Mouse (Mus musculus): ENCODE measurements around the gene Trappc13. TPM values are rescaled to one million over a fixed set of nuclear protein-coding genes. Genes with fewer than 3 reads are reported as not detected.

The Trappc13 gene
- polyA plus RNA-seq, 1 experiment from 2014 or later = 60.9 TPM

DNA sequence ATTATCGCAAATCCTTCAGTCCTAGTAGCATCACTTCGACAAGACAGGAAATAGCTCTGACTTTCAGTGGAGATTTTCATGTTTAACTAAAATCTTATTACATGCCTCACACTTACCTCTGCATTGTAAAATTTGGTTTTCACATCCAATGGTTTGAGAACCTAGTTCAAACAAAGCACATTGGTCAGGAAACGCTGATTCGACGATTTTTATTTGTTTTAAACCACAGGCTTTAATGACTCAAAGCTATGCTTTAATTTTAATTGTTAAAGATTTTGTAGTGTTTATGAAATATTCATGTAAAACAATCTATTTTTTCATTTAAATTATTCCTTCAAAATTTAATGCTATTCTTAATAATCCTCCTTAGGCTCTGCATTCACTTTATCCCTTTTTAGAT lies 24.1 kb downstream of the Trappc13 start:
- WGBS = 90% methylated on average over 5 of the region's 5 CpGs
- no peak for ATAC-seq (ENCODE audit: low FRiP score, low read depth)
- H3K4me2 ChIP-seq (replicated peaks) = no peak overlapping the region
- no peaks in the 10 kb centered on the region for H3K27me3 ChIP-seq
- no peak overlapping the region for H3K4me3 ChIP-seq
- no peaks in the 10 kb centered on the region for H3K9me3 ChIP-seq
- H3K9ac ChIP-seq = no peak overlapping the region
- no peak overlapping the region for H3K27ac ChIP-seq
- H3K36me3 ChIP-seq = peaks cover 56% of the 10 kb centered on the region
- H3K4me1 ChIP-seq = no peaks in the 10 kb centered on the region

DNA sequence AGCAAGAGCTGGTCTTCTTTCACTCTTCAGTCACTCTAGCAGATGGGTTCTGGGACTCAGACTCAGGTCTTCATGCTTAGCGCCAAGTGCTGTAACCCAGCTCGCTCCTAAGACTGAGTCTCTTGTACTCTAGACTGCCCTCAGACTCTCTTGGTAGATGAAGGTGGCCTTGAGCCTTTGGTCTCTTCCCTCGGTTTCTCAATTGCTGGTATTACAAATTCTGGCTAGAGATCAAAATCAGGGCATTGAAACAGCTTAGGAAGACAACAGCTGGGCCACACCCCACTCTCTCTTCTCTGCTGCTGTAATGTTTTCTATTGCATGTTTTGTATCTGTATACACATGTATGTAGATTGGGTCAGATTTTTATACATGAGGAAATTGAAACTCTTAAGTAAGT lies 32.6 kb downstream of the Trappc13 start:
- H3K9me3 ChIP-seq = no peaks in the 10 kb centered on the region
- no peak overlapping the region for H3K4me2 ChIP-seq (replicated peaks)
- no peak overlapping the region for H3K9ac ChIP-seq
- no peak overlapping the region for H3K27ac ChIP-seq
- H3K27me3 ChIP-seq = no peaks in the 10 kb centered on the region
- no peak for ATAC-seq (ENCODE audit: low FRiP score, low read depth)
- H3K36me3 ChIP-seq = peaks cover 81% of the 10 kb centered on the region
- H3K4me3 ChIP-seq = no peak overlapping the region
- H3K4me1 ChIP-seq = no peaks in the 10 kb centered on the region
- 96% methylated on average over 3 of the region's 3 CpGs for WGBS

DNA sequence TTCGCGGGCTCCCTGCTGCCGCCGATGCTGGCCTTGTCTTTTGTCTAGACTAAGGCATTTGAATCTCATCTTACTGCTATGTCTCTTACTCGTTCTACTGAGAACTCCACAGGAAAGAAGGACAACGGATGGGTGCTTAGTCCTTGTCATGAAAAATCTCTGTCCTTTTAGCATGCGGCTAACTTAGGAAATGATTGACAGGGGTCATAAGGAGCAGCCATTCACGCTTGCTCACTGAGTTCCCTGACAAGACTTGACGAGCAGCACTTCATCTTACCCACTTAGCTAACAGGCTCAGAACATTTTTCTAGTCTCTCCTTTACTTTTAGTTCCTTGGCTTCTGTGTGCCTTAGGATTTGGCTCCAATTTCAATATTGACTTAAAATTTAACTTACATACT lies 33.4 kb downstream of the Trappc13 start:
- Histone ChIP-seq H3K36me3 (peaks cover 89% of the 10 kb centered on the region), H3K4me1 (no peaks in the 10 kb centered on the region)
- WGBS = 90% methylated on average over 9 of the region's 9 CpGs

DNA sequence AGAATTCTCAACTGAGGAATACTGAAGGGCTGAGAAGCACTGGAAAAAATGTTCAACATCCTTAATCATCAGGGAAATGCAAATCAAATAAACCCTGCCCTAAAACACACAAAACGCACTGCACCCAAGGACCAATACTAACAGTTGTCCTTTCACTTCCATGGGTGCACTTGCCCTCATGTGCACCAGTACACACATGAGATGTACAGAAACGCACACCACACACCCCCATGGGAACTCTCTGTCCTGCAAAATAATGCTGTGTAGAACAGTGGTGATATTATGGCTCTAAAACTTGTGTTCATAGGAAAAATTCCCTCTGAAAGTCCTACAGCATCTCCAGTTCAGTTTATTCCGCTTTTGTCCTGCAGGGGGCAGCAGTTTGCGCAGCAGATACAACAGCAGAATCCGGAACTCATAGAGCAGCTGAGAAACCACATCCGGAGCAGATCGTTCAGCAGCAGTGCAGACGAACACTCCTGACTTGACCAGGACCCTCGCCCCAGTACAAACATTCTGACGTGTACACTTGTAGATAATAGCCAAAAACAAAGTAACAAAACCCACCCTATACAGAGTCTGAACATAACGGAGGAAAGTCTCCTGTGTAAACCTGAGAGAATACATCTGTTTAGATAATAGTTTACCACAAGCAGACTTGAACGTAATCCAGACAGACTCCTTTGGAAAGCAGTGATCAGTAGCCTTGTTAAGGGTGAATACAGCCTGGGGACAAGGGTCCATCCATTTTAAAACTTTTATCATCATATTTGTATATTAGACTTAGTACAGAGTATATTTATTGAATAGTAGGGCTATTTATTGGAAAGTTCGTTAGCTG lies 38.7 kb downstream of the Trappc13 start:
- no peaks in the 10 kb centered on the region for H3K4me1 ChIP-seq
- ATAC-seq (ENCODE audit: low FRiP score, low read depth) = no peak
- H3K27me3 ChIP-seq = no peaks in the 10 kb centered on the region
- H3K4me2 ChIP-seq (replicated peaks) = 0 out of 2 replicates have a peak overlapping the region, but pooled peaks have one; percentile 15
- WGBS = 43% methylated on average over 13 of the region's 13 CpGs
- no peak overlapping the region for H3K27ac ChIP-seq
- H3K9ac ChIP-seq = no peak overlapping the region
- no peaks in the 10 kb centered on the region for H3K9me3 ChIP-seq
- H3K4me3 ChIP-seq = no peak overlapping the region
- peaks cover 59% of the 10 kb centered on the region for H3K36me3 ChIP-seq

More for the DNA sequence above, 33.4 kb downstream of the Trappc13 start:
- Histone ChIP-seq H3K27ac (no peak overlapping the region), H3K9ac (no peak overlapping the region), H3K27me3 (no peaks in the 10 kb centered on the region), H3K4me2 (replicated peaks) (no peak overlapping the region), H3K4me3 (no peak overlapping the region), H3K9me3 (no peaks in the 10 kb centered on the region)
- ATAC-seq (ENCODE audit: low FRiP score, low read depth) = no peak

DNA sequence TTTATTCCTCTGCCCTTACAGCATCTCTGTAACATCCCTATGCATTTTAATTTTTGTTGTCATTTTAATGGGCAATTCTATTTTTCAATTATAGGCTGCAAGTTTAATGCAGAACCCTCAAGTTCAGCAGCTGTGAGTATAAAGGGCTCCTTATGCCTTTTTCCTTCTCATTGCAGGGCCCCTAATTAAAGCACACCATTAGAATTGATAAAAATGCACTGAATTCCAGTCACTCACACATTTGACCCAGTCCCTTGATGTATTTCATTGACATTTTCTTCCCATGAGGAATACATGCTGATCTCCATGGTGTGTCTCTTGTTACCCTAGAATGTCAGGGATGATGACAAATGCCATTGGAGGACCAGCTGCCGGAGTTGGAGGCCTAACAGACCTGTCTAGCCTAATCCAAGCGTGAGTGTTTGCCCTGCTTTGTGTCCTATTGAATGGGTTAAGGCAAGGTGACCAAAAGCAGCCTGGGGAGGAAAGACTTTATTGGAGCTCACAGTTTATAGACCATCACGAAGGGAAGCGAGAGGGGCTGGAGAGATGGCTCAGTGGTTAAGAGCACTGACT lies 43.7 kb downstream of the Trappc13 start:
- no peaks in the 10 kb centered on the region for H3K4me1 ChIP-seq
- H3K9ac ChIP-seq = no peak overlapping the region
- ATAC-seq (ENCODE audit: low FRiP score, low read depth) = no peak
- no peaks in the 10 kb centered on the region for H3K27me3 ChIP-seq
- WGBS = 87% methylated on average over 4 of the region's 4 CpGs
- H3K27ac ChIP-seq = no peak overlapping the region
- H3K4me3 ChIP-seq = no peak overlapping the region
- H3K9me3 ChIP-seq = no peaks in the 10 kb centered on the region
- no peak overlapping the region for H3K4me2 ChIP-seq (replicated peaks)
- peaks cover 40% of the 10 kb centered on the region for H3K36me3 ChIP-seq

DNA sequence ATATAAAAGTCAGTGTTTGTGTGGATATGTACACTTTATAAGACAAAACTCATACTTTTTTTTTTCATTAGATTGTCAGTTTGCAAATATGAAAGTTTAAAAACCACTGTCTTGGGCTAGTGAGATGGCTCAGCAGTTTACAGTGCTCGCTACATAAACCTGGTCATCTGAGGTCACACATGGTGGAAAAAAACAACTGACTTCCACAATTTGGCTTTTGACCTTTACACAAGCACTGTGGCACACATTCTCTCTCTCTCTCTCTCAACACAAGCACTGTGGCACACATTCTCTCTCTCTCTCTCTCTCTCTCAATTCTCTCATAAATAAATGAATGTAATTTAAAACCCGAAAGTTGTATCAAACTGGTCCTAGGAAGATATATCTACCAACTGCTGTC lies 45.7 kb downstream of the Trappc13 start:
- ATAC-seq (ENCODE audit: low FRiP score, low read depth) = no peak
- H3K27me3 ChIP-seq = no peaks in the 10 kb centered on the region
- H3K4me3 ChIP-seq = no peak overlapping the region
- H3K9me3 ChIP-seq = no peaks in the 10 kb centered on the region
- no peak overlapping the region for H3K9ac ChIP-seq
- no peaks in the 10 kb centered on the region for H3K4me1 ChIP-seq
- H3K4me2 ChIP-seq (replicated peaks) = no peak overlapping the region
- WGBS = 92% methylated on average over 2 of the region's 2 CpGs
- H3K27ac ChIP-seq = no peak overlapping the region
- peaks cover 41% of the 10 kb centered on the region for H3K36me3 ChIP-seq

DNA sequence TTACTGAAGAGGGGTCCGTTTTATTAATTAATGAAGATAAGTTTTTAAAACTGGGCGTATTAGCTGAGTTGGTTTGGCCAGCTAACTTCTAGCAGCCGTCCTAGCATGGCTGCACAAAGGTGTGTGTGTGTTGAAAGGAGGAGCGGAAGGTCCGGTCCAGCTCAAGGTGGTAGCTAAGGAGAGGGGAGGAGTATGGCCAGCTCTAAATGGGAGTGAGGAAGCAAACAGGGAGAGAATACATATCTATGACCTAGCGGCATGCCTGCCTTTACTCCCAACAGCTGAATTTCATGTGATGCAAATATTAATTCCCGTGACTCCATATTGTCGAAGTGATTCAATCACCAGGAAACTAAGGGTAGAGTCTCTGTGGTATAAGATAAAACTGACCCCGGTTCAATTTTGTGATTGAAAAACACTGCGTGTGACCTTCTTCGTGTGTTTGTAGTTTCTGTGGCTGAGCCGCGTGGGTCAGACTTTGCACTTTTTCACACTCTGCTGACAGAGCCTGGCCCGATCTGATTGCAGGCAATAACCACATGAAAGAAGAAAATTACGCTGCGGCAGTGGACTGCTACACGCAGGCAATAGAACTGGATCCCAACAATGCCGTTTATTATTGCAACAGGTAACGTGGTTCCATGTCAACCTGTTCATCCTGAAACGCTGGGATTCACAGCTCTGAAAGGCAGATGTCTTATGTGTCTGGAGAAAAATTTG lies 54.4 kb downstream of the Trappc13 start:
- 88% methylated on average over 20 of the region's 20 CpGs for WGBS
- Histone ChIP-seq H3K9me3 (no peaks in the 10 kb centered on the region), H3K4me2 (replicated peaks) (no peak overlapping the region), H3K4me1 (no peaks in the 10 kb centered on the region), H3K27ac (no peak overlapping the region), H3K27me3 (no peaks in the 10 kb centered on the region), H3K4me3 (no peak overlapping the region), H3K9ac (no peak overlapping the region), H3K36me3 (peaks cover 28% of the 10 kb centered on the region; the same call in 1 of the 2 replicates)
- ATAC-seq (ENCODE audit: low FRiP score, low read depth) = no peak

DNA sequence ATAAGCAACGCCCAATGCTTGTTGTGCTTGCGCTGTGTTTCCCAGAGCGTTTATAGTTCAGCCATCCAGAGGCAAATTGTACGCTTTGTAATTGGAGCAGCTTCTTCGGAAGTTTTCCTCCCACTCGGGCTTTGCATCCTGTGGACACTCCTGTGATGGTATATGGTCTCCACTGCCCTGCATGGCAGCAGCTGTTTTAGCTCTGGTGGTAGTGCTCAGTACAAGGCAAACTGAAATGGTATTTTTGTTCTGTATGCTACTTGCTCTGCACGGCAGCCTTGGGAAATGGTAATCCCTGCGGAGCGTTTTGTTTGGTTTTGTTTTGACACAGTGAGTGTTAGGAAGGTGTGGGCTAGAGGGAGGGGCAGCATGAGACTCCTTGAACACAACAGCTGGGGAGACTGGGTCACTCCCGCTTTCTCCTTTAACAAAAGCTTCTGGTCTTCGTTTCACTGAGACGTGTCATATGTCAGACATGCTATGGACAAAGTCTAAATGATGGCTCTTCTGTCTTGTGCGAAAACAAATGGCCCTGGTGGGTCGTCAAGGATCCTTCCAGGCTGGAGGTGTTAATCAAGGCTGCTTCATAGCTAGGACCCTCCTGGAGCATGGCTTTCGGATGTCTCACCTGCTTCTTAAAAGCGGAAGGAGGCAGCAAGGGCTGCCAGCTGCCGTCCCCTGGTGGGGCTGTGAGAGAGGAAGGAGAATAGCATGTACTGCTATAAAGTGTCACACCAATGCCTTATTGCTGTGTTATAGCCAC lies 56.0 kb downstream of the Trappc13 start:
- H3K27ac ChIP-seq = no peak overlapping the region; the same call in 1 of the 2 replicates
- no peaks in the 10 kb centered on the region for H3K4me1 ChIP-seq
- no peaks in the 10 kb centered on the region for H3K27me3 ChIP-seq
- peaks cover 33% of the 10 kb centered on the region for H3K36me3 ChIP-seq
- 53% methylated on average over 17 of the region's 17 CpGs for WGBS
- H3K4me3 ChIP-seq = no peak overlapping the region
- ATAC-seq (ENCODE audit: low FRiP score, low read depth) = no peak
- H3K9me3 ChIP-seq = no peaks in the 10 kb centered on the region
- no peak overlapping the region for H3K9ac ChIP-seq
- no peak overlapping the region for H3K4me2 ChIP-seq (replicated peaks)

DNA sequence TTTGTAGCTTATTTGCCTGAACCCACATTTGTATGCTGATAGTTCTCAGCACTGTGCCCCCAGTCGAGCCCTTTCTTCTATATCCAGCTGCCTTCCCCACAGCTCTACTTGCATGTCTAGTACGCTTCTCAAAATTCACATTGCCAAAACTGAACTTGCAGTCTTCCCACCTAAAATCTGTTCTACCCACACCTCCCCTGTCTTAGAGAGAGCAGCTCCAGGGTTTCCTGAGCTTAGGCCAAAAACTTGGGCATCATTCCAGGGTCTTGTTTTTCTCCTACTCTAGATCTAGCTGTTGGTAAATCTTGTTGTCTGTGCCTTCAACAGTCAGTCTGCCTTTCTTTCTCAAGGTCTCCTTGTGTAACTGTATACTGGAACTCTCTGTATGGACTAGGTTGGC lies 63.4 kb downstream of the Trappc13 start:
- ATAC-seq (ENCODE audit: low FRiP score, low read depth) = no peak
- WGBS = 95% methylated on average over 2 of the region's 2 CpGs
- Histone ChIP-seq H3K27ac (no peak overlapping the region), H3K4me3 (no peak overlapping the region), H3K27me3 (no peaks in the 10 kb centered on the region), H3K36me3 (peaks cover 36% of the 10 kb centered on the region), H3K4me1 (peaks cover 7% of the 10 kb centered on the region), H3K9ac (no peak overlapping the region), H3K4me2 (replicated peaks) (no peak overlapping the region), H3K9me3 (no peaks in the 10 kb centered on the region)

DNA sequence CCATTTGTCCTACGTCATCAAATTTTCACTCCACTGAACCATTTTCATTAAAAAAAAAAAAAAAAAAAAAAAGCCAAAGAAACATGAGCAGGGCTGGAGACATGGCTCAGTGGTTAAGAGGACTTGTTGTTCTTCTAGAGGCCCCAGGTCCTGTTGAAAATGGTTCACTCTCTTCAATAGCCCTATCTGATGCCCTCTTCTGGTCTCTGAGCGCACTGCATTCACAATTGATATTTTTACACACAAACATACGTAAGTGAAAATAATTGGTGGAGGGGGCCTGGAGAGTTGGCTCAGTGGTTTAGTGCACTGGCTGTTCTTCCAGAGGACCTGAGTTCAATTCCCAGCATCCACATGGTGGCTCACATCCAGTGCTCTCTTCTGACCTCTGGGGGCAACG lies 64.5 kb downstream of the Trappc13 start:
- Histone ChIP-seq H3K4me1 (peaks cover 7% of the 10 kb centered on the region), H3K36me3 (peaks cover 27% of the 10 kb centered on the region), H3K9ac (no peak overlapping the region), H3K4me2 (replicated peaks) (no peak overlapping the region), H3K4me3 (no peak overlapping the region), H3K9me3 (no peaks in the 10 kb centered on the region), H3K27ac (no peak overlapping the region), H3K27me3 (no peaks in the 10 kb centered on the region)
- 93% methylated on average over 4 of the region's 4 CpGs for WGBS
- ATAC-seq (ENCODE audit: low FRiP score, low read depth) = no peak

DNA sequence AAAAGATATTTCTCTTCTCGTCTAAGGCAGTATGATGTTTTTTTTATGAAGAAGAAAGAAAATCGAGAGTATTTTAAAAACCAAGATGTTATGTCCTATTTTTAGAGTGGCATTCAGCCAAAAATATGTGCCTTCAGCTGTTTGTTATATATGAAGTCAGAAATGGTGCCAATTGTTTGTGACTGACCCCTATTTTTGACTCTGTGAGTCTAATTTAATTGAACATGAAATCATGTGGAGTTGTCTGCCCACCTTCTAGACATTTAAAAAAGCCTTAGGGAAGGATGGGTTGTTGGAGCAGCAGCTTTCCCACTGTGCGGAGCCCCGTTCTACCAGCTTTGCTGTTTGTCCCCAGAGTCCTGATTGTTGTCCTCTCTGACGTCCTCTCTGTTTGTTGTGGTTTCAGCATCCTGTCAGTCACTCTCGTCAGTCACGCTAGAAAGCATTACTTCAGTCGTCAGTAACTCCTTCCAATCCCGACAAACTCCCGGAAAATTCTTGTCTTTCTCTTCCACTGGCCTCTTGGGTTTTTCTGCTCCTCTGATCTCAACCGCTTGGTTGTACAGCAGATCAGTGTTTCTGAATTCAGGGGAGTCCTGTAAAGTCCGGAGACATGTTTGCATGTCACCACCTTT lies 65.9 kb downstream of the Trappc13 start:
- Histone ChIP-seq H3K4me2 (replicated peaks) (no peak overlapping the region), H3K27ac (no peak overlapping the region)
- WGBS = 70% methylated on average over 12 of the region's 12 CpGs

More for the DNA sequence above, 65.9 kb downstream of the Trappc13 start:
- Histone ChIP-seq H3K9me3 (no peaks in the 10 kb centered on the region), H3K9ac (no peak overlapping the region), H3K36me3 (peaks cover 23% of the 10 kb centered on the region), H3K4me1 (peaks cover 11% of the 10 kb centered on the region), H3K4me3 (no peak overlapping the region), H3K27me3 (no peaks in the 10 kb centered on the region)
- ATAC-seq (ENCODE audit: low FRiP score, low read depth) = no peak
